Mouse (Mus musculus) kidney, embryonic 14.5 days (tissue): ENCODE data around the gene Lcmt1. TPM values are rescaled to one million over a fixed set of nuclear protein-coding genes. Genes with fewer than 3 reads are reported as not detected.

ENCODE experiments used
- ATAC-seq: fragments of 200-750 bp; cut with Nextera tagmentation; 2 replicates; pipeline ENCODE4 v1.8.0; 2017; ENCODE audit warnings: moderate number of reproducible peaks, mild to moderate bottlenecking, moderate TSS enrichment, moderate library complexity; ENCODE audit not compliant: low FRiP score, low TSS enrichment
- H3K27ac ChIP-seq: fragments of 300-500 bp; sonication (generic); 2 replicates; pipeline ENCODE4 v1.5.1; 2014; ENCODE audit warnings: low read depth, mild to moderate bottlenecking, low read length, moderate library complexity, mixed read lengths
- H3K27me3 ChIP-seq: fragments of 300-500 bp; sonication (generic); 2 replicates; pipeline ENCODE4 v1.6.1; 2014; ENCODE audit warnings: mild to moderate bottlenecking, low read length; ENCODE audit not compliant: control insufficient read depth, insufficient read depth
- H3K36me3 ChIP-seq: fragments of 300-500 bp; sonication (generic); 2 replicates; pipeline ENCODE4 v1.6.1; 2014; ENCODE audit warnings: low read length, mixed read lengths; ENCODE audit not compliant: control insufficient read depth, insufficient read depth
- H3K4me1 ChIP-seq: fragments of 300-500 bp; sonication (generic); 2 replicates; pipeline ENCODE4 v1.6.1; 2014; ENCODE audit warnings: low read length, mixed read lengths; ENCODE audit not compliant: control insufficient read depth, insufficient read depth
- H3K4me2 ChIP-seq: fragments of 300-500 bp; sonication (generic); replicated peaks from 2 replicates; pipeline ENCODE4 v1.6.1; 2014; ENCODE audit warnings: low read depth, mild to moderate bottlenecking, low read length
- H3K4me3 ChIP-seq: fragments of 300-500 bp; sonication (generic); 2 replicates; pipeline ENCODE4 v1.5.1; 2014; ENCODE audit warnings: mild to moderate bottlenecking, low read length
- H3K9ac ChIP-seq: fragments of 300-500 bp; sonication (generic); 2 replicates; pipeline ENCODE4 v1.6.1; 2014; ENCODE audit warnings: low read depth, mild to moderate bottlenecking, low read length, moderate library complexity
- H3K9me3 ChIP-seq: fragments of 300-500 bp; sonication (generic); 2 replicates; pipeline ENCODE4 v1.6.1; 2016; ENCODE audit warnings: low read length; ENCODE audit not compliant: control insufficient read depth
- WGBS: fragments of 180-500 bp; shearing (Covaris S2); extraction: QIAGEN DNeasy Blood & Tissue Kit; methylation state at CpG from one replicate; pipeline ENCODE4 v1.1.7; 2014; 5-methylcytosine and 5-hydroxymethylcytosine counted together
- polyA plus RNA-seq: library from polyadenylated mRNA; unstranded; fragments of >200 nt; fragmentation: Nextera tagmentation; extraction: Ambion mirVana; gene quantifications from 2 replicates; pipeline ENCODE4 v1.2.1, GENCODE M21; 2014

Gene Lcmt1
- polyA plus RNA-seq, 1 experiment from 2014 or later = 61.3 TPM

GRCm38 (mm10) chr7:123465692-123466387 is 96.3 kb downstream of the Lcmt1 start:
- Histone ChIP-seq H3K27ac (no peak overlapping the region), H3K9me3 (no peaks in the 10 kb centered on the region), H3K4me2 (no peak overlapping the region), H3K4me3 (no peak overlapping the region), H3K4me1 (no peaks in the 10 kb centered on the region), H3K27me3 (no peaks in the 10 kb centered on the region; the same call in 1 of the 2 replicates), H3K36me3 (no peaks in the 10 kb centered on the region), H3K9ac (no peak overlapping the region)
- 40% methylated on average over 6 of the region's 6 CpGs for WGBS
- peak; percentile 82 for ATAC-seq

DNA sequence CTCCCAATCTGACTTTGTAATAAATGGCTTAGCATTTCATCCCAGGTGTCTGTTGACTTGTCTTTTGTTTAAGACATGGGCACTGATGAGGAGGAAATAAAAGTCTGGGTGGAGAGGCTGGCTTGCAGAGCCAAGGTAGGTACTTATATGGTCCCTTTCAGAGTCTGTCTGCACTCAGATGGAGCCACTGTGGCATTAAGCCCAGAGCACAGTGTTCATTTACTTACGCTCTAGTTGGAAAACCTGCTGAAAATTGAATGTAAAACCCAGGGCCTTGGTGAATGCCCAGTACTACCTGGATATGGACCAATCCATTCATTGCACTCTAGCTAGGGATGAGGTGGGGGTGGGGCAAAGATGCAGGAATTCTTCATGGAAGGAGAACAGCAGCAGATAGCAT is 98.4 kb downstream of the Lcmt1 start:
- 0 out of 2 replicates have a peak, but pooled peaks cover 4% of the 10 kb centered on the region for H3K9me3 ChIP-seq
- H3K36me3 ChIP-seq = no peaks in the 10 kb centered on the region
- H3K27me3 ChIP-seq = no peaks in the 10 kb centered on the region; the same call in 1 of the 2 replicates
- H3K27ac ChIP-seq = no peak overlapping the region
- H3K4me1 ChIP-seq = no peaks in the 10 kb centered on the region
- WGBS = 96% methylated on average over 1 of the region's 1 CpGs
- H3K4me2 ChIP-seq = no peak overlapping the region
- no peak for ATAC-seq
- H3K4me3 ChIP-seq = no peak overlapping the region
- H3K9ac ChIP-seq = no peak overlapping the region

Other genes with a start within 250 kb of the Lcmt1 start
- 57.6 and 64.1 TPM in 2 replicates for gene Tnrc6a, start 245.9 kb upstream of the Lcmt1 start, polyA plus RNA-seq
- 0.49 and 1.9 TPM in 2 replicates for gene Slc5a11, start 155.0 kb upstream of the Lcmt1 start, polyA plus RNA-seq
- gene Arhgap17, start 131 bp downstream of the Lcmt1 start, polyA plus RNA-seq = 19.5 and 31.2 TPM in 2 replicates
- gene Aqp8, start 92.5 kb downstream of the Lcmt1 start, polyA plus RNA-seq = not detected in 2 replicates
- 2.4 and 5.0 TPM in 2 replicates for gene Zkscan2, start 130.7 kb downstream of the Lcmt1 start, polyA plus RNA-seq